Mouse (Mus musculus) hindbrain, embryonic 16.5 days (tissue): ENCODE measurements at regions not wholly inside any gene's neighbourhood (a gene's known extent, or its start where the extent isn't known, plus 50 kb on each side); places are given as distances from the start of the nearest gene placed in this dataset.
A peak's percentile ranks its signal among the peaks of the same experiment; 100 is the strongest.

Experiments
- ATAC-seq: fragments of 200-750 bp; cut with Nextera tagmentation; 2 replicates; pipeline ENCODE4 v1.8.0; 2017; ENCODE audit warnings: moderate TSS enrichment, moderate library complexity
- H3K27ac ChIP-seq: fragments of 300-500 bp; sonication (generic); 2 replicates; pipeline ENCODE4 v1.5.1; 2014; ENCODE audit warnings: low read depth, mild to moderate bottlenecking, control low read depth, low read length, moderate library complexity
- H3K27me3 ChIP-seq: fragments of 300-500 bp; sonication (generic); replicated peaks from 2 replicates; pipeline ENCODE4 v1.6.1; 2014; ENCODE audit warnings: low read length; ENCODE audit not compliant: control insufficient read depth, insufficient read depth
- H3K36me3 ChIP-seq: fragments of 300-500 bp; sonication (generic); 2 replicates; pipeline ENCODE4 v1.6.1; 2014; ENCODE audit warnings: mild to moderate bottlenecking, low read length, moderate library complexity, mixed read lengths; ENCODE audit not compliant: control insufficient read depth, insufficient read depth
- H3K4me1 ChIP-seq: fragments of 300-500 bp; sonication (generic); 2 replicates; pipeline ENCODE4 v1.6.1; 2014; ENCODE audit warnings: low read depth, low read length; ENCODE audit not compliant: control insufficient read depth, insufficient read depth
- H3K4me2 ChIP-seq: fragments of 300-500 bp; sonication (generic); 2 replicates; pipeline ENCODE4 v1.6.1; 2014; ENCODE audit warnings: mild to moderate bottlenecking, low read length, control low read depth, moderate library complexity
- H3K4me3 ChIP-seq: fragments of 300-500 bp; sonication (generic); 2 replicates; pipeline ENCODE4 v1.5.1; 2014; ENCODE audit warnings: mild to moderate bottlenecking, low read length, control low read depth, moderate library complexity
- H3K9ac ChIP-seq: fragments of 300-500 bp; sonication (generic); 2 replicates; pipeline ENCODE4 v1.6.1; 2014; ENCODE audit warnings: low read depth, mild to moderate bottlenecking, control low read depth, low read length, moderate library complexity
- H3K9me3 ChIP-seq: fragments of 300-500 bp; sonication (generic); 2 replicates; pipeline ENCODE4 v1.6.1; 2014; ENCODE audit warnings: mild to moderate bottlenecking, low read length, moderate library complexity; ENCODE audit not compliant: control insufficient read depth
- WGBS: fragments of 180-500 bp; shearing (Covaris S2); extraction: QIAGEN DNeasy Blood & Tissue Kit; methylation state at CpG from one replicate; pipeline ENCODE4 v1.1.7; 2014; 5-methylcytosine and 5-hydroxymethylcytosine counted together

GRCm38 (mm10) chr2:178662396-178662795 is 232.1 kb downstream of the Cdh26 start:
- Histone ChIP-seq H3K9me3 (no peaks in the 10 kb centered on the region), H3K36me3 (no peaks in the 10 kb centered on the region), H3K4me3 (no peak overlapping the region), H3K4me2 (no peak overlapping the region), H3K9ac (no peak overlapping the region), H3K27me3 (peaks cover 3% of the 10 kb centered on the region; the same call in 1 of the 2 replicates), H3K4me1 (no peaks in the 10 kb centered on the region; the same call in 1 of the 2 replicates), H3K27ac (no peak overlapping the region)
- ATAC-seq, result no peak
- WGBS, result 35% methylated on average over 1 of the region's 1 CpGs

- 0 out of 2 replicates have a peak, but pooled peaks cover 3% of the 10 kb centered on the region for H3K27me3 ChIP-seq
- no peak overlapping the region for H3K9ac ChIP-seq
- H3K4me1 ChIP-seq, result no peaks in the 10 kb centered on the region; the same call in 1 of the 2 replicates
- no peak overlapping the region for H3K4me3 ChIP-seq
- ATAC-seq, result 0 out of 2 replicates have a peak, but pooled peaks have one; percentile 48
- H3K9me3 ChIP-seq, result no peaks in the 10 kb centered on the region
- no peaks in the 10 kb centered on the region for H3K36me3 ChIP-seq
- no peak overlapping the region for H3K27ac ChIP-seq
- no peak overlapping the region for H3K4me2 ChIP-seq
- 14% methylated on average over 4 of the region's 4 CpGs for WGBS
Observed at GRCm38 (mm10) chr2:178664977-178665376, 234.6 kb downstream of the Cdh26 start.

GRCm38 (mm10) chr2:178668451-178668850 is 238.1 kb downstream of the Cdh26 start:
- H3K36me3 ChIP-seq, result no peaks in the 10 kb centered on the region
- H3K4me2 ChIP-seq, result no peak overlapping the region
- H3K9me3 ChIP-seq, result no peaks in the 10 kb centered on the region
- no peak for ATAC-seq
- no peak overlapping the region for H3K4me3 ChIP-seq
- 0 out of 2 replicates have a peak, but pooled peaks cover 3% of the 10 kb centered on the region for H3K27me3 ChIP-seq
- H3K9ac ChIP-seq, result no peak overlapping the region
- H3K27ac ChIP-seq, result no peak overlapping the region
- H3K4me1 ChIP-seq, result peaks cover 2% of the 10 kb centered on the region; the same call in 1 of the 2 replicates
- 22% methylated on average over 2 of the region's 2 CpGs for WGBS

GRCm38 (mm10) chr2:178670952-178671351 is 240.6 kb downstream of the Cdh26 start:
- WGBS, result 49% methylated on average over 11 of the region's 11 CpGs

GRCm38 (mm10) chr2:178673621-178674020 is 243.3 kb downstream of the Cdh26 start:
- Histone ChIP-seq H3K4me2 (no peak overlapping the region), H3K27ac (no peak overlapping the region), H3K4me1 (peaks cover 6% of the 10 kb centered on the region; the same call in 1 of the 2 replicates), H3K9ac (no peak overlapping the region), H3K27me3 (no peaks in the 10 kb centered on the region), H3K36me3 (no peaks in the 10 kb centered on the region), H3K4me3 (no peak overlapping the region), H3K9me3 (no peaks in the 10 kb centered on the region)
- 78% methylated on average over 4 of the region's 4 CpGs for WGBS
- ATAC-seq, result no peak

More at GRCm38 (mm10) chr2:178670952-178671351, 240.6 kb downstream of the Cdh26 start:
- H3K36me3 ChIP-seq, result no peaks in the 10 kb centered on the region
- peaks cover 4% of the 10 kb centered on the region; the same call in 1 of the 2 replicates for H3K4me1 ChIP-seq
- 0 out of 2 replicates have a peak, but pooled peaks cover 3% of the 10 kb centered on the region for H3K27me3 ChIP-seq
- ATAC-seq, result peak; percentile 50
- H3K27ac ChIP-seq, result no peak overlapping the region
- H3K4me3 ChIP-seq, result no peak overlapping the region
- no peaks in the 10 kb centered on the region for H3K9me3 ChIP-seq
- no peak overlapping the region for H3K4me2 ChIP-seq
- H3K9ac ChIP-seq, result no peak overlapping the region

DNA sequence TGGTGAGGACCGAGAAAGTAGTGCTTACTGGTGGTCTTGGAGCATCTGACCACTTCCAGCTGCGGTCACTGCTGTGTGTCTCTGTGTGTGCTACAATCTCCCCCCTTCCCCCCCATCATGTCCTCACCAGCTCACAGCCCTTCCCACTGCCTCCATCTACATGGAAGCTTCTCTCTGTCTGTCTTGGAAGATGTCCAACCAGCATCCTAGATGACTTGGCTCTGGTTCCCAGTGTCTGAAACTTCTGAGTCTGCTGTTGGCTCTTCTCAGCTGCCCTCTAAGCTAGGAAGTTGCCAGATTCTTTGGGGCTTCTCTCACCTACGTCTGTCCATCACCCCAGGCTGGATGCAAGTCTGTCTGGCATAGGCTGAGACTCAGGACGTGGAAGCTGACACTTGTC is 244.3 kb downstream of the Cdh26 start:
- H3K4me1 ChIP-seq, result peaks cover 7% of the 10 kb centered on the region; the same call in 1 of the 2 replicates
- H3K4me2 ChIP-seq, result no peak overlapping the region
- ATAC-seq, result no peak
- H3K9ac ChIP-seq, result no peak overlapping the region
- no peak overlapping the region for H3K4me3 ChIP-seq
- no peak overlapping the region for H3K27ac ChIP-seq
- H3K9me3 ChIP-seq, result no peaks in the 10 kb centered on the region
- no peaks in the 10 kb centered on the region for H3K27me3 ChIP-seq
- H3K36me3 ChIP-seq, result no peaks in the 10 kb centered on the region
- WGBS, result 78% methylated on average over 4 of the region's 4 CpGs

GRCm38 (mm10) chr2:178676970-178677369 is 246.6 kb downstream of the Cdh26 start:
- no peak overlapping the region for H3K9ac ChIP-seq
- peaks cover 5% of the 10 kb centered on the region; the same call in 1 of the 2 replicates for H3K4me1 ChIP-seq
- H3K9me3 ChIP-seq, result no peaks in the 10 kb centered on the region
- H3K36me3 ChIP-seq, result no peaks in the 10 kb centered on the region
- H3K27ac ChIP-seq, result no peak overlapping the region
- ATAC-seq, result no peak
- H3K4me2 ChIP-seq, result no peak overlapping the region
- no peak overlapping the region for H3K4me3 ChIP-seq
- H3K27me3 ChIP-seq, result no peaks in the 10 kb centered on the region
- 84% methylated on average over 10 of the region's 10 CpGs for WGBS

- no peaks in the 10 kb centered on the region for H3K27me3 ChIP-seq
- H3K9me3 ChIP-seq, result no peaks in the 10 kb centered on the region
- H3K27ac ChIP-seq, result no peak overlapping the region
- H3K9ac ChIP-seq, result no peak overlapping the region
- 73% methylated on average over 3 of the region's 3 CpGs for WGBS
- no peak for ATAC-seq
- no peak overlapping the region for H3K4me2 ChIP-seq
- no peak overlapping the region for H3K4me3 ChIP-seq
- no peaks in the 10 kb centered on the region for H3K36me3 ChIP-seq
- H3K4me1 ChIP-seq, result peaks cover 7% of the 10 kb centered on the region; the same call in 1 of the 2 replicates
Observed at GRCm38 (mm10) chr2:178680368-178680767, 250.0 kb downstream of the Cdh26 start.

GRCm38 (mm10) chr2:178684026-178684958 is 254.0 kb downstream of the Cdh26 start:
- 63% methylated on average over 9 of the region's 9 CpGs for WGBS

More at GRCm38 (mm10) chr2:178684026-178684958, 254.0 kb downstream of the Cdh26 start:
- no peak overlapping the region for H3K27ac ChIP-seq
- no peak overlapping the region for H3K4me3 ChIP-seq
- H3K4me2 ChIP-seq, result no peak overlapping the region
- H3K9me3 ChIP-seq, result no peaks in the 10 kb centered on the region
- no peak overlapping the region for H3K9ac ChIP-seq
- no peaks in the 10 kb centered on the region for H3K36me3 ChIP-seq
- no peak for ATAC-seq
- peaks cover 11% of the 10 kb centered on the region for H3K4me1 ChIP-seq
- no peaks in the 10 kb centered on the region for H3K27me3 ChIP-seq
